Mouse (Mus musculus): ENCODE data around the gene Trex2. TPM values are rescaled to one million over a fixed set of nuclear protein-coding genes. Genes with fewer than 3 reads are reported as not detected.

Trex2 gene
- not detected for polyA plus RNA-seq (2012; fragmentation: generic; extraction: Trizol)

DNA sequence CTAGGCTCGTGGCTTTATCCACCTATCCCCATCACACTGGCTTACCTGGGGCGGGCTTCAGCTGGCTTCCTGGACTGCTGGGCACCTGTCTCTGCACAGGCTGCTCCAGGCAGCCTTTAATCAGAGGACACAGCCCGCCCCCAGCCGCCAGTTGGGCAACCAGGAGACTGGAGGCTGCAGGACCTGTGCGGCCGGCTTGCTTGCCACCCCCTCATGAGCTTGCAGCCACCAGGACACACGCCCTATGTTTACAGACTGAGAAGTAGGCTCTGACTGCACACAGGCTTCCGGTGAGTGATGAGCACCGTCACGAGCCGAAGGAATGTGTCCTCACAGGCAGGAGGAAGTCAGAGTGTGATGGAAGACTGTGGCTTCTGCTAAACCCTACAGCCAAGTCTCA lies at the start of gene Trex2:
Trex2 (minus strand) TSS at position 93 of the 400 bp plus-strand sequence.
- H3ac ChIP-seq (ENCODE audit: control insufficient read depth, insufficient read length) = no peak within 1 kb of the TSS

DNA sequence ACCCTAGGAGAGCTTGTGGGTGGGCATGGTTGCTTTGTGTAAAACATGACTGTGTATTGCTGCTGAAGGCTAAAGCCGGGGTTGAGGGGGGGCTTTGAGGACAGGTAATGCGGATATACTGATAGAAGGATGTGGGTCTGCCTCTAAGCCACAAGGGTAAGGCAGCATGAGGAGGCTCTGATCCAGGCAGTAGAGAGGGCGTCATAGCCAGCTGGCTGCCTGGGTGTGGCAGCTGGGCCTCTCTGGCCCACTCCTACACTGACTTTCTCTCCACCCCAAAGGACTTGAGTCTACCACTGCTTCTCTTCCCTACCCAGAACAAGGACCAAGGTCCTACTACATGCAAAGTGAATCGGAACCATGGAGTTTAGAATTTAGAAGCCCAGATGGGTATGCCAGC lies 49.7 kb upstream of the Trex2 start:
- Histone ChIP-seq H3ac (ENCODE audit: control insufficient read depth, insufficient read length) (no peak overlapping the region), H3K79me2 (ENCODE audit: control insufficient read depth, insufficient read depth) (peaks cover 29% of the 10 kb centered on the region), H3K4me3 (peak overlapping the region; percentile 66), H3K27me3 (ENCODE audit: control insufficient read depth, insufficient read depth, insufficient read length) (no peaks in the 10 kb centered on the region), H3K4me2 (ENCODE audit: low read depth) (peak overlapping the region; percentile 89), H3K36me3 (ENCODE audit: control insufficient read depth, insufficient read depth) (no peaks in the 10 kb centered on the region)
- TF ChIP-seq MYOD1 (IDR thresholded peaks at IDR 0.05; ENCODE audit: control insufficient read depth in 1 of 3, insufficient read length in 2 of 3, low read depth in 2 of 3) = peak in 2 of 3 experiments; percentile 38 to 65
- no peak for TF ChIP-seq MAX (IDR thresholded peaks at IDR 0.05; ENCODE audit: low read depth)
- TF ChIP-seq MYOG (IDR thresholded peaks at IDR 0.05; ENCODE audit: control insufficient read depth in 1 of 3, insufficient read depth in 1 of 3, insufficient read length in 2 of 3, low read depth in 2 of 3) = peak in 1 of 3 experiments; percentile 57
- peak; percentile 13 for TF ChIP-seq POLR2AphosphoS2 (IDR thresholded peaks at IDR 0.05; ENCODE audit: insufficient read length, low read depth)
- TF ChIP-seq POLR2A (IDR thresholded peaks at IDR 0.05; ENCODE audit: insufficient read length, low read depth) = peak; percentile 56

More for the DNA sequence above, at the start of gene Trex2:
- H3K36me3 ChIP-seq (ENCODE audit: control insufficient read depth, insufficient read depth) = no peaks in the 10 kb centered on the region
- no peaks in the 10 kb centered on the region for H3K27me3 ChIP-seq (ENCODE audit: control insufficient read depth, insufficient read depth, insufficient read length)
- TF ChIP-seq TCF3 (IDR thresholded peaks at IDR 0.05; ENCODE audit: insufficient read length, low read depth) (no peak), REST (IDR thresholded peaks at IDR 0.05; ENCODE audit: insufficient read depth, insufficient read length) (no peak)
- H3K79me2 ChIP-seq (ENCODE audit: control insufficient read depth, insufficient read depth) = no peaks in the 10 kb centered on the region
- no peak within 1 kb of the TSS for H3K4me3 ChIP-seq
- no peak within 1 kb of the TSS for H3K4me2 ChIP-seq (ENCODE audit: low read depth)

DNA sequence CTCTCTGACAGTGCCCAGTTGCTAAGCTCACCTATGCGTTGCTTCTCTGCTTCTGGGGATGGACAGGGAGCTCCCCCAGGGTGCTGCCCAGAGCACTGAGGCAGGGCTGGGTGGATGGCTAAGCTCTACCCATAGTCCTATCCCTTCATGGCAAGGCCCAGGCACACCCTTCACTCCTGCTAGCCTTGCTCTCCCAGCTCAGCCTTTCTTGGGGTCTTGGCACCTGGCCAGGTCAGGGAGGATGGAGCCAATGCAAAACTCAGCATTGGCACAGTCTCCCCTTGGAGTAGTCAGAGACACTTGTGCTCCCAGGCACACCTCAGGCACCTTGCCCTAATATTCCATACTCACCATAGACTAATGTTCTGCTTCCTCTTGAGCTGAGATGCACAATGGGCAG lies 48.9 kb upstream of the Trex2 start:
- H3K79me2 ChIP-seq (ENCODE audit: control insufficient read depth, insufficient read depth) = peaks cover 29% of the 10 kb centered on the region
- H3K4me3 ChIP-seq = peak overlapping the region; percentile 66
- TF ChIP-seq SRF (IDR thresholded peaks at IDR 0.05; ENCODE audit: control insufficient read depth, insufficient read length, low read depth) (no peak), MAX (IDR thresholded peaks at IDR 0.05; ENCODE audit: low read depth) (no peak), MYOG (IDR thresholded peaks at IDR 0.05; ENCODE audit: control insufficient read depth in 1 of 3, insufficient read depth in 1 of 3, insufficient read length in 2 of 3, low read depth in 2 of 3) (no peak), REST (IDR thresholded peaks at IDR 0.05; ENCODE audit: insufficient read depth, insufficient read length) (no peak), TCF3 (IDR thresholded peaks at IDR 0.05; ENCODE audit: insufficient read length, low read depth) (no peak), CEBPB (IDR thresholded peaks at IDR 0.05; ENCODE audit: insufficient read depth, poor library complexity, severe bottlenecking) (no peak), POLR2AphosphoS2 (IDR thresholded peaks at IDR 0.05; ENCODE audit: insufficient read length, low read depth) (no peak), TCF12 (IDR thresholded peaks at IDR 0.05; ENCODE audit: insufficient read depth, poor library complexity, severe bottlenecking) (no peak), USF1 (IDR thresholded peaks at IDR 0.05; ENCODE audit: low read depth) (no peak), E2F4 (IDR thresholded peaks at IDR 0.05; ENCODE audit: insufficient read depth) (no peak), MYOD1 (IDR thresholded peaks at IDR 0.05; ENCODE audit: control insufficient read depth in 1 of 3, insufficient read length in 2 of 3, low read depth in 2 of 3) (no peak), POLR2A (IDR thresholded peaks at IDR 0.05; ENCODE audit: insufficient read length, low read depth) (no peak)
- H3K36me3 ChIP-seq (ENCODE audit: control insufficient read depth, insufficient read depth) = no peaks in the 10 kb centered on the region
- peak overlapping the region; percentile 89 for H3K4me2 ChIP-seq (ENCODE audit: low read depth)
- H3ac ChIP-seq (ENCODE audit: control insufficient read depth, insufficient read length) = peak overlapping the region; percentile 2
- no peaks in the 10 kb centered on the region for H3K27me3 ChIP-seq (ENCODE audit: control insufficient read depth, insufficient read depth, insufficient read length)

DNA sequence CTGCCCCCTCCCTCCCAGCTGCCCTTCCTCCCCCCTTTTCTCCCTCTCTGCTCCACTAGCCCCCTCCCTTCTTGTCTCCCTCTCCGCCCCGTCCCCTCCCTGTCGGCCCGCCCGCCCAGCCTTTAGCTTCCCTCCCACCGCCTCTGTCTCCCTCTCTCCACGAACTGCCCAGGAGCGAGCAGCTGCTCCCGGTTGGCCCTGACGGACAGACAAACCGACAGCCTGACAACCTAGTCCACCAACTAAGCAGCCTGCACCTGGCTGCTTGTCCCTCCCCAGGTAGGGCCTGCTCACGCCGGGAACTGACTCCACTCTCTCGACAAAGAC lies 48.3 kb upstream of the Trex2 start, which contains the start of gene Bgn:
Bgn (plus strand) TSS at position 119 of the 327 bp plus-strand sequence.
- H3ac ChIP-seq (ENCODE audit: control insufficient read depth, insufficient read length) = peak within 1 kb of the TSS; percentile 2
- H3K79me2 ChIP-seq (ENCODE audit: control insufficient read depth, insufficient read depth) = peaks cover 29% of the 10 kb centered on the region
- H3K27me3 ChIP-seq (ENCODE audit: control insufficient read depth, insufficient read depth, insufficient read length) = no peaks in the 10 kb centered on the region
- TF ChIP-seq USF1 (IDR thresholded peaks at IDR 0.05; ENCODE audit: low read depth) (no peak), POLR2AphosphoS2 (IDR thresholded peaks at IDR 0.05; ENCODE audit: insufficient read length, low read depth) (peak; percentile 86), REST (IDR thresholded peaks at IDR 0.05; ENCODE audit: insufficient read depth, insufficient read length) (no peak), E2F4 (IDR thresholded peaks at IDR 0.05; ENCODE audit: insufficient read depth) (no peak), MAX (IDR thresholded peaks at IDR 0.05; ENCODE audit: low read depth) (no peak), MYOD1 (IDR thresholded peaks at IDR 0.05; ENCODE audit: control insufficient read depth in 1 of 3, insufficient read length in 2 of 3, low read depth in 2 of 3) (peak in 1 of 3 experiments; percentile 19), POLR2A (IDR thresholded peaks at IDR 0.05; ENCODE audit: insufficient read length, low read depth) (peak; percentile 86), TCF12 (IDR thresholded peaks at IDR 0.05; ENCODE audit: insufficient read depth, poor library complexity, severe bottlenecking) (no peak), CEBPB (IDR thresholded peaks at IDR 0.05; ENCODE audit: insufficient read depth, poor library complexity, severe bottlenecking) (no peak), SRF (IDR thresholded peaks at IDR 0.05; ENCODE audit: control insufficient read depth, insufficient read length, low read depth) (no peak), MYOG (IDR thresholded peaks at IDR 0.05; ENCODE audit: control insufficient read depth in 1 of 3, insufficient read depth in 1 of 3, insufficient read length in 2 of 3, low read depth in 2 of 3) (peak in 1 of 3 experiments; percentile 12), TCF3 (IDR thresholded peaks at IDR 0.05; ENCODE audit: insufficient read length, low read depth) (no peak)
- peak within 1 kb of the TSS; percentile 66 for H3K4me3 ChIP-seq
- H3K36me3 ChIP-seq (ENCODE audit: control insufficient read depth, insufficient read depth) = no peaks in the 10 kb centered on the region
- H3K4me2 ChIP-seq (ENCODE audit: low read depth) = peak within 1 kb of the TSS; percentile 89

DNA sequence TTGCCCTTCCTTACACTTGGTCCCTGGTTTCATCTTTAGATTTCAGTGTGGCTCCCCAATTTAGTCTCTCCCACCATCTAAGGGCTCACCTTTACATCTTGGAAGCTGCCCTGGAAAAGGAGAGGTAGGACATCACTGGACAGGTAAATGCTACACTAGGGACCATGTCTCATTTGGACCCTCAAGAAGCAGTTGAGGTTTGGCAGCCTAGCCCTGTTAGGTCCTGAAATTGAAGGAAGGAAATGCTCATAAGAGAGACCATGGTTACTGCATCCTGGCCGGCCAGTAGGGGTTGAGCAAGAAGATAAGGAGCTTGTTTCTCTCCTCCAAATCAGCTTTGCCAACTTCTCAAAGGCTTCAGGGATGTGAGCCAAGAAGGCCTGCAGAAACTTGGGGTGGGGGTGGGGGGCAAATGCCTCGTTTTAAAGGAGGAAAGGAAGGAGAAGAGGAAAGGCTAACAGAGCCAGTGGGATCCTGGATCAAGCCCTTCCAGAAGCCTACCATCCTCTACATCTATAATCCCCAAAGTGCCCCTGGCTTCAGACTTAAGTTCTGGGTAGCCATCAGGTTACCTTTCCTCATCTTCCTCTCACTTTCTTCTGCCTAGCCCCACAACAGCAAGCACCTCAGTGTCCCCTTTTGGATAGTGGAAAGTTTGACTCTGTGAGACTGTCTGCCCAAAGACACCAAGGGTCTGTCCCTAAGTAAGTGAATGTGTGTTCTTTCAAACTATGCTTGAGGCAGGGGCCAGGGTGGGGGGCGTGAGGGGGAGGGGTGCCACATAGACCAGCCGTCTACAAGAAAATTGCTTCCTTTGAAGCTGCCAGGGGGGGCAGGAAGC lies 47.7 kb upstream of the Trex2 start:
- Histone ChIP-seq H3K36me3 (ENCODE audit: control insufficient read depth, insufficient read depth) (no peaks in the 10 kb centered on the region), H3K4me3 (peak overlapping the region; percentile 66), H3K4me2 (ENCODE audit: low read depth) (peak overlapping the region; percentile 53), H3ac (ENCODE audit: control insufficient read depth, insufficient read length) (peak overlapping the region; percentile 2), H3K27me3 (ENCODE audit: control insufficient read depth, insufficient read depth, insufficient read length) (no peaks in the 10 kb centered on the region), H3K79me2 (ENCODE audit: control insufficient read depth, insufficient read depth) (peaks cover 29% of the 10 kb centered on the region)
- TF ChIP-seq E2F4 (IDR thresholded peaks at IDR 0.05; ENCODE audit: insufficient read depth) (no peak), POLR2AphosphoS2 (IDR thresholded peaks at IDR 0.05; ENCODE audit: insufficient read length, low read depth) (no peak), USF1 (IDR thresholded peaks at IDR 0.05; ENCODE audit: low read depth) (no peak), REST (IDR thresholded peaks at IDR 0.05; ENCODE audit: insufficient read depth, insufficient read length) (no peak), MYOD1 (IDR thresholded peaks at IDR 0.05; ENCODE audit: control insufficient read depth in 1 of 3, insufficient read length in 2 of 3, low read depth in 2 of 3) (no peak), TCF3 (IDR thresholded peaks at IDR 0.05; ENCODE audit: insufficient read length, low read depth) (no peak), MYOG (IDR thresholded peaks at IDR 0.05; ENCODE audit: control insufficient read depth in 1 of 3, insufficient read depth in 1 of 3, insufficient read length in 2 of 3, low read depth in 2 of 3) (no peak)
